Mouse (Mus musculus) heart, embryonic 14.5 days (tissue): ENCODE measurements around the gene Sh2b2. TPM values are rescaled to one million over a fixed set of nuclear protein-coding genes. Genes with fewer than 3 reads are reported as not detected.

ENCODE experiments used
- ATAC-seq: fragments of 200-750 bp; cut with Nextera tagmentation; 2 replicates; pipeline ENCODE4 v1.8.0; 2017; ENCODE audit warnings: low read depth, moderate TSS enrichment; ENCODE audit not compliant: insufficient number of reproducible peaks, insufficient read depth, low FRiP score
- H3K27ac ChIP-seq, 2 experiments: fragments of 200-500 bp in 1 of 2; fragments of 300-500 bp in 1 of 2; sonication (generic) in 1 of 2; replicated peaks in 1 of 2; 2 replicates each; pipeline ENCODE4 v1.5.1; 2012 to 2014; ENCODE audit warnings: low read depth in 2 of 2, low read length in 2 of 2, control low read depth in 1 of 2, mild to moderate bottlenecking in 1 of 2, mixed read lengths in 1 of 2; ENCODE audit not compliant: control insufficient read depth in 1 of 2, insufficient read depth in 1 of 2
- H3K27me3 ChIP-seq: fragments of 300-500 bp; sonication (generic); 2 replicates; pipeline ENCODE4 v1.6.1; 2014; ENCODE audit warnings: mild to moderate bottlenecking, low read length, control low read depth; ENCODE audit not compliant: control insufficient read depth, insufficient read depth
- H3K36me3 ChIP-seq: fragments of 300-500 bp; sonication (generic); 2 replicates; pipeline ENCODE4 v1.6.1; 2014; ENCODE audit warnings: mild to moderate bottlenecking, control low read depth, low read length, mixed read lengths; ENCODE audit not compliant: control insufficient read depth, insufficient read depth
- H3K4me1 ChIP-seq, 2 experiments: fragments of 200-500 bp in 1 of 2; fragments of 300-500 bp in 1 of 2; sonication (generic) in 1 of 2; 2 replicates each; pipeline ENCODE4 v1.6.1; 2012 to 2014; ENCODE audit warnings: low read length in 2 of 2, control low read depth in 1 of 2, mixed read lengths in 1 of 2; ENCODE audit not compliant: control insufficient read depth in 2 of 2, insufficient read depth in 2 of 2
- H3K4me2 ChIP-seq: fragments of 300-500 bp; sonication (generic); 2 replicates; pipeline ENCODE4 v1.6.1; 2014; ENCODE audit warnings: mild to moderate bottlenecking, low read length
- H3K4me3 ChIP-seq, 2 experiments: fragments of 200-500 bp in 1 of 2; fragments of 300-500 bp in 1 of 2; sonication (generic) in 1 of 2; 2 replicates each; pipeline ENCODE4 v1.5.1; 2012 to 2014; ENCODE audit warnings: low read length in 2 of 2, mild to moderate bottlenecking in 2 of 2, control low read depth in 1 of 2, low read depth in 1 of 2, moderate library complexity in 1 of 2; ENCODE audit not compliant: control insufficient read depth in 1 of 2, insufficient read depth in 1 of 2
- H3K9ac ChIP-seq: fragments of 300-500 bp; sonication (generic); 2 replicates; pipeline ENCODE4 v1.6.1; 2014; ENCODE audit warnings: mild to moderate bottlenecking, low read length
- H3K9me3 ChIP-seq: fragments of 300-500 bp; sonication (generic); 2 replicates; pipeline ENCODE4 v1.6.1; 2016; ENCODE audit warnings: low read length, control low read depth; ENCODE audit not compliant: control insufficient read depth
- WGBS: fragments of 180-500 bp; shearing (Covaris S2); extraction: QIAGEN DNeasy Blood & Tissue Kit; methylation state at CpG from one replicate; pipeline ENCODE4 v1.1.7; 2014; 5-methylcytosine and 5-hydroxymethylcytosine counted together
- polyA plus RNA-seq: library from polyadenylated mRNA; unstranded; fragments of >200 nt; fragmentation: Nextera tagmentation; extraction: Ambion mirVana; gene quantifications from 2 replicates; pipeline ENCODE4 v1.2.1, GENCODE M21; 2014

Gene Sh2b2
- polyA plus RNA-seq, 1 experiment from 2014 or later = 0.95 TPM

GRCm38 (mm10) chr5:136285106-136285505, 38.8 kb upstream of the Sh2b2 start:
- ATAC-seq = no peak
- Histone ChIP-seq H3K9ac (no peak overlapping the region), H3K27me3 (no peaks in the 10 kb centered on the region), H3K4me3 (no peak overlapping the region), H3K36me3 (peaks cover 66% of the 10 kb centered on the region), H3K4me1 (peaks cover 9 to 25% of the 10 kb centered on the region in 2 experiments), H3K9me3 (no peaks in the 10 kb centered on the region), H3K27ac (no peak overlapping the region), H3K4me2 (no peak overlapping the region)
- 92% methylated on average over 7 of the region's 7 CpGs for WGBS

DNA sequence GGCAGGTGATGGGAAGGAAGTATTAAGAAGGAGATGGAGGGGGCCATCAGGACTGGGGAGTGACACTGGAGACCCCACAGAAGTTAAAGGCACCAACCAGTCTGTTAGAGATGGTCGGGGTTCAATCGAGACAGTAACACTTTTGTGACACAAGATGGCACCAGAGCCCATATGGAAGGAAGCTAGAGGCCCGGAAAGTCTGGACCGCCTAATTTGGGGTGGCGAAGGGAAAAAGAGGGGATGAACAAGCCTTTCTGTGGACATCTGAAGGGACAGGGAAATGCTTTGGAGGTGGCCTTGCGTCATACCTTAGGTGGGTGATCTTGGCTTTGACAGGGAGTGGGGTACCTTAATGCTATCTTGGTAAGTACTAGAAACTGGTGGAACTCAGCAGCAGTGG, 35.0 kb upstream of the Sh2b2 start:
- WGBS = 49% methylated on average over 6 of the region's 6 CpGs
- Histone ChIP-seq H3K27me3 (no peaks in the 10 kb centered on the region), H3K27ac (no peak overlapping the region), H3K9ac (no peak overlapping the region), H3K36me3 (peaks cover 89% of the 10 kb centered on the region), H3K9me3 (no peaks in the 10 kb centered on the region), H3K4me2 (no peak overlapping the region), H3K4me1 (no peaks in the 10 kb centered on the region), H3K4me3 (no peak overlapping the region)
- ATAC-seq = no peak

DNA sequence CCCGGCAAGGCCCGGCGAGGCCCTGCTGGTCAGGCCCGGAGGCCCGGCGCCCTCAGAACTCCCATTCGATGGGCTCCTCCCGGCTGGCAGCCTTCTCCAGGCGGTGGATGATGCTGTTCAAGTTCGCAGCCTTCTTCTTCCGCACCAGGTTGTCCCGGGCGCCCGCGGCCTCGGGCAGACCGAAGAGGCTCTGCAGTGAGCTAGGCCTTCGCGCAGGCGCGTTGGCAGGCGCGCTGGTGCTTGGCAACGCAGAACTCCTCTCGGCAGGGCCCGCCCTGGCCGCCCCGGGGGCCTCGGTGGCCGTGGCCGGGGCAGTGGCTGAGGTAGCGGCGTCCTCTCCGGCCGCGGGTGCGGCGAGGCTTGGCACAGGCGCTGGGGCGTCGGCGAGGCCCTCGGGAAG, 28.4 kb upstream of the Sh2b2 start:
- 87% methylated on average over 43 of the region's 43 CpGs for WGBS
- Histone ChIP-seq H3K27ac (no peak overlapping the region), H3K4me2 (no peak overlapping the region), H3K27me3 (no peaks in the 10 kb centered on the region), H3K4me1 (no peaks in the 10 kb centered on the region; a peak in 1 of 4 replicates), H3K36me3 (peaks cover 82% of the 10 kb centered on the region), H3K9me3 (no peaks in the 10 kb centered on the region), H3K4me3 (no peak overlapping the region), H3K9ac (no peak overlapping the region)
- no peak for ATAC-seq

DNA sequence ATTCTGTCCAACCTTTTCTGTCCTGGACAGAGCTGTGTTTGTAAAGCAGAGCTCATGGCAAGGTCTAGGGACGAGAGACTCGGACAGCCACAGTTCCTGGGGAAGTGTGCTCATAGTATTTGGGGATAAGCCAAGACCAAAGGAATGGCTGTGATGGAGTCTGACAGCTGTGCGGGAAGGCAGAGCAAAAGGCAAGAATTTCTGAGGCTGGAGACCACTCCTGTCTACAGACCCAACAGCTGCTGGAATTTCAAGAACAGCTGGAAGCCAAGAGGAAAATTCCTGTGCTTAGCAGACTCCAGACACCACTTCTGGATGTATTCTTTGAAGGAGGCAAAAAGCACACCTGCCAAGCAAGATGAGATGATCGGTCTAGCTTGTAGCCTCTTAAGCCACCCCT, 23.6 kb upstream of the Sh2b2 start:
- no peak overlapping the region for H3K4me3 ChIP-seq
- H3K27me3 ChIP-seq = no peaks in the 10 kb centered on the region
- WGBS = 62% methylated on average over 4 of the region's 4 CpGs
- H3K36me3 ChIP-seq = peaks cover 34% of the 10 kb centered on the region
- ATAC-seq = no peak
- no peak overlapping the region for H3K9ac ChIP-seq
- H3K4me2 ChIP-seq = no peak overlapping the region
- peaks cover 0 to 6% of the 10 kb centered on the region in 2 experiments; a peak in 2 of 4 replicates for H3K4me1 ChIP-seq
- no peaks in the 10 kb centered on the region for H3K9me3 ChIP-seq
- H3K27ac ChIP-seq = no peak overlapping the region

- H3K4me2 ChIP-seq = no peak overlapping the region
- ATAC-seq = no peak
- H3K9ac ChIP-seq = no peak overlapping the region
- H3K4me1 ChIP-seq = peaks cover 0 to 6% of the 10 kb centered on the region in 2 experiments; a peak in 2 of 4 replicates
- 61% methylated on average over 7 of the region's 7 CpGs for WGBS
- no peak overlapping the region for H3K4me3 ChIP-seq
- no peaks in the 10 kb centered on the region for H3K27me3 ChIP-seq
- no peak overlapping the region for H3K27ac ChIP-seq
- H3K36me3 ChIP-seq = no peaks in the 10 kb centered on the region; the same call in 1 of the 2 replicates
- no peaks in the 10 kb centered on the region for H3K9me3 ChIP-seq
These were observed 19.7 kb upstream of the Sh2b2 start for GRCm38 (mm10) chr5:136266077-136266476.

DNA sequence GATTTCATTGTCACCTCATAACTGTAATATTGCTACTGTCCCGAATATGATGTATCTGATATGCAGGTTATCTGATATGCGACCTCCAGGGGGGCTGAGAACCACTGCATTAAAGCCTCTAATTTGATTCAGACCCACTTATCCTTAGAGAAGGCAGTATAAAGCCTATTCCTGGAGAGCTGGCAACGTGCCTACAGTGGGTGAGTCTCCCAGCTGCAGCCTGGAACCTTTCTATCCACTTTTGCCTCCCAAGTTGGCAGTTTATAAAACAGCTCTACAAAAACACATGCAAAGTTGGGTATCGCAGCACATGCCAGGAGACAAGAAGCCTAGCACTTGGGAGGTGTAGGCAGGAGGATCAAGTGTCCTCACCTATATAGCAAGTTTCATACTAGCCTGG, 17.0 kb upstream of the Sh2b2 start:
- no peaks in the 10 kb centered on the region for H3K36me3 ChIP-seq
- H3K4me2 ChIP-seq = no peak overlapping the region
- H3K4me3 ChIP-seq = no peak overlapping the region
- H3K27me3 ChIP-seq = no peaks in the 10 kb centered on the region
- ATAC-seq = no peak
- no peak overlapping the region for H3K9ac ChIP-seq
- no peak overlapping the region for H3K27ac ChIP-seq
- H3K9me3 ChIP-seq = no peaks in the 10 kb centered on the region
- 81% methylated on average over 4 of the region's 4 CpGs for WGBS
- peaks cover 0 to 9% of the 10 kb centered on the region in 2 experiments; a peak in 2 of 4 replicates for H3K4me1 ChIP-seq

DNA sequence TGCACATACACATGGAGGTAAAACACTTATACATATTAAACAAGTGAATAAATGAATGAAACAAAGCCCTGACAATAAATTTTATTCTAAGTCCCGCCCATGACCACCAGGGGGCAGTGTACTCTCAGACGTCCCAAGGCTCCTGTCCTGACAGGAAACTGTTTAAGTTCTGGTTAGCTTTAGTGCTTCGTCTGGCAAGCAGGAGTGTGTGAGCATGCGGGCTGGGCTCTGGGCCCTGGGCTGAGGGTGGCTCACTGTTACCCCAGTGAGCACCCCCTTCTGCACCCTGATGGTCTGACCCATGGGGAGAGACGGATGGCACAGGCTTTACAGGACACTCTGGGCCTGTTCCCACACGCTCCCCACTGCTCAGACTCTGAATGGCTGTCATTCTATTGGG, 12.6 kb upstream of the Sh2b2 start:
- WGBS = 34% methylated on average over 6 of the region's 6 CpGs
- H3K4me2 ChIP-seq = no peak overlapping the region
- no peak overlapping the region for H3K4me3 ChIP-seq
- H3K27me3 ChIP-seq = no peaks in the 10 kb centered on the region
- ATAC-seq = no peak
- peaks cover 20% of the 10 kb centered on the region for H3K36me3 ChIP-seq
- H3K9me3 ChIP-seq = no peaks in the 10 kb centered on the region
- H3K9ac ChIP-seq = no peak overlapping the region
- peaks cover 0 to 2% of the 10 kb centered on the region in 2 experiments; a peak in 1 of 4 replicates for H3K4me1 ChIP-seq
- H3K27ac ChIP-seq = no peak overlapping the region

DNA sequence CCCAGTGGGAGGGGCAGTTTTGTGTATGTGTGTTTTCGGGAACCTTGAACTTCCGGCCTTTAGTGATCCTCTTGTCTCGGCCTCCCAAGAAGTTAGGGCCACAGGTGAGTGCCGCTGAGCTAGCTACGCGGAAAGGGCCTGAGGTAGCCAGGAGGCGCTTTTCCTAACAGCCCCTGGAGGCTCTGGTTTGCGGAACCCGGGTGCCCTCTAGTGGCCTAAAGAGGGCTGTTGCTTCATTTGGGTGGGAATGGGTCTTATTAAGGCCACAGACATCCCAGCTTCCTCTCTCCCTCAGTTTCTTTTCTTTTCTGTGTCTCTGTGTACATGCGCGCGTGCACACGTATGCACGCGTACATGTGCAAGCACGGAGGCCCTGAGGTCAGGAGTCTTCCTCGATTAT, 6.5 kb upstream of the Sh2b2 start:
- Histone ChIP-seq H3K27ac (no peak overlapping the region), H3K4me3 (no peak overlapping the region), H3K4me2 (no peak overlapping the region), H3K9ac (no peak overlapping the region), H3K9me3 (no peaks in the 10 kb centered on the region), H3K36me3 (peaks cover 30% of the 10 kb centered on the region), H3K27me3 (no peaks in the 10 kb centered on the region), H3K4me1 (no peaks in the 10 kb centered on the region)
- ATAC-seq = no peak
- WGBS = 9% methylated on average over 17 of the region's 17 CpGs
